Mouse (Mus musculus) forelimb bud, embryonic 11.5 days (tissue): ENCODE results near the gene Fhit.
"Not testable (repeated sequence)": the region's sequence is repeated elsewhere in the genome, so short reads cannot be mapped to it uniquely, and the experiment has no call there.

Source experiments
- DNase-seq: peaks from one replicate; pipeline ENCODE4 v3.0.0-alpha.2; 2012; ENCODE audit warnings: low read depth, low spot score

Fhit gene

DNA sequence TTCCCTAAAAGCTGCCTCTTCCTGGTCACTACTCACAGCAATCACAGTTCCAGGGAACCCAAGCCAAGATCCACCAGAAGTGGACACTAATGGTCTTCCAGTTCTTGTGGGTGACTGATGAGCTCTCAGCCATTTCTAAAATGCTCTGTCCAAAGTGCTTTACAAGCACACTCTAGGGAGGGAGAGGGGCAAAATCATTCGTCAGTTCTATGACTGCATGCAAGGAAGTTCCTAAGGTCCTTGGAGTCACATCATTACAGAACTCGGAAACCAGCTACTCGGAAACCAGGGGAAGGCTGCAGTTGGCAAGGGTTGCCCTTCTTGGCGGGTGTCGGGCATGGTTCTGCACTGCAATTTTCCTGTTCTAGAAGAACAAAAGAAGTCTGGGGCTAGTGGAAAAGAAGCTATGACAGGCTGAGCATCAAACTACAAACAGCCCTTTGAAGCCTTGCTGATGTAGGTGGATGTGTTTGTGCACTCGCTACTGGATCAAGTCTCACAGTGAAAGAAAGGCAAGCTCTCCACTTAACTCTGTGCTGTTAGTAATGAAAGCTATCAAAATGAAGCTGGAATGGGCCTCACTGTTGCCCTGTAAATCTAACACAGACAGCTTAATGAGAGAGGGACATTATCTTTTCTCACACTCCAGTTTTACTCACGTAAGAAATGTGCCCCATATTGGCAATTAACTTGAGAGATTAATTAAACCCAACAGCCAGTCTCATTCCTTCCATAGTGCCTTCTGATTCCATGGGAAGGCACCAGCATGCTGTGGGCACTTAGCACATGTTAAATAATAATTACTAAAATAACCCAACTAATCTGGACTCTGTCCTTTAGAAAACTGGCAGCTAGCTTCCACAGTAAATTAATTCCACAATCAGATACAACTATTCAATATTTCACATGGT is 243.7 kb downstream of the Fhit start:
- DNase-seq = no peak

DNA sequence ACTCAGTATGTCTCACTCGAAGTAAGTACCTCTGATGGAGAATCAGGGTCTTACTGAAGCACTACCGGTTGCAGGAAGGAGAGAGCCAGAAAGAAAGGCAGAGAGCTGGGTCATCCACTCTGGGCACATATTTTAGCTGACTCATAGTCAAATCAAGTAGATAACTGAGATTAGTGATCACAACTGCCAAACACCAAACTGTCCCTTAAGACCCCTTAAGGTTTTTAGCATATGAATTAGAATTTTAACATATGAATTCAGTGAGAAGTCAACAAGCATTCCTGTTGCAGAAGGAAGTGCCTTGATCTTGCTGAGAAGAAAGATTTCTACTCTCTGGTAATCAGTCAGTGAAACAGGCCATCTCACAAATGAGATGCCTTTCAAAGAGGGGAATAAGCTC is 253.8 kb downstream of the Fhit start:
- DNase-seq = no peak

DNA sequence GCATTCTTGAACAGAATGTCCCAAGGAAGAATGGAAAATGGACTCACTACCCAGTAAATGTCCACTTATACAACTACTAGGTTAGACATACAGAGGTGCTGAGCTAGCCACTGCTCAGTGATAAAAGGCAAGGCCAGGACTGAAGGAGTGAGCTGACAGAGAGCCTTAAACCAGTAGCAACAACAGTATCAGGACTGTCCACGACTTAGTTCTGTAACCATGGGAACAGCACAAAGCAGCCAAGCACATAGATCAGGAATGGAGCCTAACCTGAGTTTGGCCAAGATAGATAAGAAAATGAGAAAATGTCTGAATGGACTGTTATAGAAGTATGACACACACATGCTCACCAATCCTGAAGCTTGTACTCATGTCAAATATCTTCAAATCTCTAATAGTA is 279.1 kb downstream of the Fhit start:
- DNase-seq = no peak

DNA sequence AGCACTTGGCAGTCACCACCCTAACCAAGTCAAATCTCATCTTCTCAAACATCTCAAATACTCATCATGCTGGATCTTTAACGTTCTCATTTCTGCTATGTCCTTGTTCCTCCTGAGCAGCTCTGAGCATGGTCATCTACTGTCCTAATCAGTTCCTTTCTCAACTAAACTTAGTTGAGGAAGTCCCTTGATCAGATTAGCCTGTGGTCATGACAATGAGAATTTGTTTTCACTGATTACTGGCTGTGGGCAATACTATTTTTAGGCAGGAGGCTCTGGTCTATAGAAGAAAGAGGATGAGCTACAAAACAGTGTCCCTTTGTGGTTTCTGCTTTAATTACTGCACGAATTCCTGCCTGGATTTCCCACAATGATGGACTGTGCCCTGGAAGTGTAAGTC is 281.1 kb downstream of the Fhit start:
- DNase-seq = no peak

DNA sequence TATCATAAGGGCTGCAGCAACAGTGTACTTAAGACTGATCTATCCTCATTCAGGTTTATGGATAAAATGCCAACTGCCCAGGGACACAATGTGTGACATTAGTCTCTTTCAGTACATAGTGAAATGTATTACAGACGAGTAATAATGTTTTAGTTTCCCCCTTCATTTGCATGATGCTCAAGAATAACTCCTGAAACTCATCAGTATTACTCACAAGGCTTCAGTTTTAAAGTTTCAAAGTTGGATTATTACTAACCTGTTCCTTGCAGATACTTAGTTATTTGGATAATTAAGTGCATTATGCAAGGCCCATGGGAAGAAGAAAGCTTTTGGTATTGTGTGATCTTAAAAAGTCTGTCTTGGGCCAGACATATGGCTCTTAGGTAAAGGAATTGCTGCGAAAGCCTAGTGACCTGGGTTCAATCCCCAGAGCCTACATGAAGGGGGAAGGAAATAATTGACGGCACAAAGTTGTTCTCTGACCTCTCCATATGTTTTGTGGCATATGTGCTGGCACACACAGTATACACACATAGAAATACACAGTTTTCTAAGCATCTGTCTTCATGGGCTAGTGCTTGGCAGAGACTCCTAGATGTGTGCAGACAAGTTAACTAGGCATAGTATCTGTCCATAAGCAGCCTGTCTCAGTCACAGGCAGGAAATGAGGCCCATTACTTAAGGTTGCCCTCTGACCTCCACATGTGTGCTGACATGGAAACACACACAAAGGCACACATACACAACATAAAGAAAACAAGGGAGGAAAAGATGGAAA is 287.1 kb downstream of the Fhit start:
- DNase-seq = peak; percentile 33

DNA sequence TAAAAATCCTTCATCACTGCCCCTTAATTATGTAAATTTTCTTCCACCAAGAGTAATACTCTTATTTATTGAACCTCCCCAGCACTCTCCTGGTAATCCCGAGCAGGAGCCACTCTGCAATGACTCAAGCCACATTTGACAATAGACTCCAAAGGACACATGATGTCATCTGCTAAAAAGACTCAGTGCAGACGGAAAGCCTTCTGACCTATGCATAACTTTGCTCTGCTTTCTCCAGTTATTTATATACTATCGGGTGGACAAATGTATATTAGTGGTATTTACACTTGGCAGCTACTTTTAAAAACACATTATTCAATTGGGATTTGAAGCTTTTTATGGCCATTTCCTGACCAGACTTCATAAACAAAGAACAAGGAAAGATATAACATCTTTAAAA is 304.2 kb downstream of the Fhit start:
- DNase-seq = no peak

DNA sequence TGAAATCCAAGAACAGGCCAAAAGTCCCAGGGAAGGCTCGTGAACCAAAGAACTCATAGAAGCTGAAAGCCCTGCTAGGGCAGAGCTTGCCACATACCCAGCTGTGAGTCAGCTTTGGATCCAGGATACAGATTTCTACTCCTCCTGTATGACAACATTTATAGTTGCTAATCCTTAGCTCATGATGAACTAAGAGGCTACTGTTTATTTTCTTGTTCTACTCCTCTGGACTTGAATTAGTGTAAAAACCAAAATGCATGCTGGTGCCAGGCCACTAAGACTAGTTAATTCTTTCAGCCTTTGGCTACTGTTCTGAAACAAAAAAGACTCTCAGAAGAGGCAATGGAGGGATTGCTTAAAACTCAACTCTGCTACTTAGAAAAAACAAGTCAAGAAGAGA is 309.9 kb downstream of the Fhit start:
- DNase-seq = no peak

DNA sequence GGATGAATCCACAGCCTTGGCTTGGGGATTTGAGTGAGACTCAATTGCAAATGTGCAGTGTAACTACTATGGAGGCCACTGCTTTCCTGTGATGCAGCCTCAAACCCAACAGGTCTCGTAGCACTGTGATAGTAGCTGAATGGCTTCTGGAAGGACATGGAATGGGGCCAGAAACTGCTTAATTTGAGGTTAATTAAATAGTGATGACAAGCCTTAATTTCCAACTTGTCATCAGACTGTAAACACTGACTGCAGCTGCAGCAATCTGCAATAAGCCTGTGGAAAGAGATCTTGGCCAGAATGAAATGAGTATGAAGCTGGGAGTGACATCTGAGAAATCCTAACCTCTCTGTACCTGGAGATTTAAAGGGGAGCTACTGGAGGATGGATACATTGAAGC is 325.8 kb downstream of the Fhit start:
- DNase-seq = no peak

DNA sequence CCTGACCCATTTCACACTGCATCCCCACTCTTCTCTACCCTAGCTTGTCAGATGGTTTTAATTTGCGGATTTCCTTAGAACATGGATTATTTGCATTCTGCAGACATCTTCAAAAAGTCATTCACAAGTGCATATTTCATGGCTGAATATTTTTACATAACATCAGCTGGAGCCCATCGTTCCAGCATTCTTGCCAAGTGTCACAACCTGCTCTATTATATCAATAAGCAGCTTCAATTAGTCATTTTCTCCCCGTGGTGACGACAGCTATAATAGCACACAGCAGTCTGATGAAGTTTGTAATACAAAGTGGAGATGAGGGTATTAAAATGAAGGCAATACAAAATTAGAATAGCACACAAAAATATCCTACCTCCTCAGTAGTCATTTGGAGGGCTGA is 337.0 kb downstream of the Fhit start:
- no peak for DNase-seq

DNA sequence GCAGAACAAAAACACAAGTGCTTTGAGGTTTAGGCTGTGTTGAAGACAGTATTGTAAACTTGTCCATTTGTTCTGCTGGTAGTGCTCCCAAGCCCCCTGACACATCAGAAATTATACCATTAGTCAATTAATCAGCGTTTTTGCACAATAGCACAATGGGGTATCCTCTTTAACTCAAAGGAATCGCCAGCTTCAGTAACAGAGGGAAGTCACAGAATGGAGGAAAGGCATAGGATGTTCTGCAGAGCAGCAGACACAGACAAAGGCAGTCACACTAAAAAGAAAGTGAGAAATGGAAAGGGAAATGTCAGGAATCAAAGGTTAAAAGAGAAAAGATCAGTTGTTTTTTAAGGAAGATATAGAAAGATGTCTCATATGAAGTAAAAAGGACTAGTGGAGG is 348.3 kb downstream of the Fhit start:
- no peak for DNase-seq

DNA sequence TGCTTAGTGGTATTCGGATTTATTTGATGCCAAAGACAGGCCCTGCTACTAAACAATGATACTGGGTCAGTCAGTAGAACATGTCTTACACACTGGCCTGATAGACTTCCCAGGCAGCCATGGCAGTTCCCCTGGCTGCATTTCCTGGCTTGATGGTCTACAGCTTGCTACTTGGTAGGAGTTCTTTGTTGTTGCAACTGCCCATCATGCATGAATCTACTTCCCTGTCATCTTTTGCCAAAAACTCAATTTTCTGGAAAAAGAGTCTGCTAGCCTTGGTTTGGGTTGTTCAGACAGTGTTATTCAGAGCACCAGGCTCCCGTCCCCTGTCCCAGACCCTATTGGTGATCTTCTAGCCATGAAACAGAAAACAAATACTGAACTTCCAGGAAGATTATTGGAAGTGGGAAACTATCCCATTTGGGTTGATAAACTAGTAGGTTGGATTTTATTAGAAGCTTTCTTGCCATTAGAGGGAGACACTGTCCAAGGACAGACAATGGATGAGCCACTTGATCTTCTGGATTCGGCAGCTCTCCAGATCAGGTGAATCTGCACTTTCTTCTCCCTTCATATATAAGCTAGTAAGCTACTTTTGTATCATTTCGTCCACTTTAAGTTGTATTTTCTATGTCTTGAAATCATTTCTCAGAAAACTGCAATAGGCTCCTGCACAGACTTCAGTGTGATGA is 363.2 kb downstream of the Fhit start:
- DNase-seq = no peak

DNA sequence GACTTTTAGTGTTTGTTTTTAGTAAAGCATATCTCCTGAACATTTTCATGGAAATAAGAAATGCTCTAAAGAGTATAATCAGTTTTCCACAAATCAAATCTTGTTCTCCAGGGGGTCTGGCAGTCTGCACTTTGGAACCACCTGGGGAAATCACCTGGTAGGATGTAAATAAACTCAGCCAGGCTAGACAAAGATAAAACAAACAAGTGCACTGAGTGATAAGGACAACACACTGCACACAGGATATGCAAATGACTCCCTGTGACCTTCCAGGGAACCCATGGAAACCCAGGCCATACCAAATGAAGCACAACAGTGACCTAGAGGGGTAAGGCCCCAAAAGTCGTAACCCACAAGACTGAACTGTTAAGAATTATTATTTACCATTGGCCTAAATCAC is 364.2 kb downstream of the Fhit start:
- no peak for DNase-seq

DNA sequence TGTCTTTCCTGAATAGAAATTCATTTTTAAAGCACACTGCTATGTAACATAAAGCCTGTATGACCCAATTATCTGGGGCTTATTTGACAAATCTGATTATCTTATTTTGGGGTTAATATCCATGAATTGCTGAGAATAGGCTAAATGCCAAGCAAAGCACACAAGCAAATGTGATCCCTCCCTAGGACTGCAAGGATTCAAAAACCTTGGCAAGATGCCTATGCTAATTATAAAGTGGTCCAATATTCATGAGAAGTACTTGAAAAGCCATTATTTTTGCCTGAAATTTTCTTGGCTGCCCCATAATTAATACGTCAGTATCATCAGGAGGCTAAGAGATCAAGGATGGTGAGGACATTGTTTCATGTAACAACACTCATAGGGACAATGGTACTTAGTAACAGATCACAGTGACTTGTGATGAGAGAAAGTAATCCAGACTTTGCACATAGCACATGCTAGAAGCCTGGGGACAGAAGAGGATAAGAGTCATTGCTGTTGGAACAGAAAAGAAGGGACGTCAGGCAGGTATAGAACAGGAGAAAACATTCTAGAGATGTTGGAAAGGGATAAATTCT is 366.2 kb downstream of the Fhit start:
- DNase-seq = no peak

DNA sequence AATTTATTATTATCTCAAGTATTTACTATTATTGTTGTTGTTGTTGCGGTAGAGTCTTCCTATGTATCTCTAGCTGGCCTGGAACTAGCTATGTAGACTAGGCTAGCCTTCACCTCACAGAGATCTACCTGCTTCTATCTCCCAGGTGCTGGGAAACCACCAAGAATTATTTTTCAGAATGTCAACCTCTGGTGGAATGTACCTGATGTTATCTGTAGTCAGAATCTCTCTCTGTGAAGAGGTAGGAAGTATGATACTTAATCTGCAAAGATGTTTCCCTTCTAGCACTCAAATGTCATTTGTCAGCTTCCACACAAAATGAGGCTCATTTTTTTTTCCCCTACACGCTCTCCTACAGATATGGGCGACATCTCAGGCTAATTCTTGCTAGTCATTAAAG is 377.9 kb downstream of the Fhit start:
- no peak for DNase-seq

DNA sequence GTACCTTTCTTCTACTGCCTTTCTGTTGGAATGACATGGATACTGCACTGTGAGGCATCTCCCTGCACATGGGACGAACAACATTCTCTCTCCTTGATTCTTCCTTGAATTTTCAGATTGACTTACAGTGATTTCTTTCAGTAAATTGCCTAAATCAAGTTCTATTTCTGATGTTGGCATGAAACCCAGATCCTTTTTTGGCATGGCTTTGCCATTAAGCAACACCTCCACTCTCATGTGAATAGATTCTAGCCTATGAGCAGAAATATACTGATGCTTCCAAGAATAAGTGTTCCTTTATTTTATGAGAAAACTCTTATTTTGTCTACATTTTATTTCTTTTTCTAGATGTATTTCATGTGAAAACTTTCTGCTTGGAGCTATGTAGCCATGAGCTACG is 383.1 kb downstream of the Fhit start:
- DNase-seq = no peak

DNA sequence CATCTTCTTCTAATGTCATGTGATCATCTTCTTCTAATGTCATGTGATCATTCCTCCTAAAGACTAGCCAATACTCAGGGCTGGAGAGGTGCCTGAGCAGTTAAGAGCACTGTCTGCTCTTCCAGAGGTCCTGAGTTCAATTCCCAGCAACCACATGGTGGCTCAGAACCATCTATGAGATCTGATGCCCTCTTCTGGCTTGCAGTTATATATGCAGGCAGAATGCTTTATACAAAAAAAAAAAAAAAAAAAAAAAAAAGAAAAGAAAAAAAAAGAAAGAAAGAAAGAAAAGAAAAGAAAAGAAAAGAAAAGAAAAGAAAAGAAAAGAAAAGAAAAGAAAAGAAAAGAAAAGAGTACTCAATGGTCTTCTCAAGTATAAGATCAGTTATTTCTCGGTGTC is 407.0 kb downstream of the Fhit start:
- not testable (repeated sequence) for DNase-seq

DNA sequence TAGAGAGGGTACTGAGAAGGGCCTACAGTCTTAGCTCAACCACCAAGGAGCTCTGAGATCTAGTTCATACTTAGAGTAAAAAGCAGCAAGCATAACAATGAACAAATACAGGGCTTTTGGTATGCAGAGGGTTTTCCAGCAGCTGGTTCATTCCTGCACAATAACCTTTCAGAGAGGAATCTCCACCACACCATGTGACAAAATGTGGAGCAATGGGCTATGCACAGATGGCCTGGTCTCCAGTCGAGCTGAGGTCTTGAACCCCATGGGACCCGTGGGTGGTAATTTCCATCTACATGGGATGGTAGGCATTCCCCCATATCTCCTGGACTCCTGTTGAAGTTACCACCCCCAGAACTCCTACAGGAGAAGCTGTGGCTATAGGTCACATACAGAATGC is 423.8 kb downstream of the Fhit start:
- DNase-seq = no peak

DNA sequence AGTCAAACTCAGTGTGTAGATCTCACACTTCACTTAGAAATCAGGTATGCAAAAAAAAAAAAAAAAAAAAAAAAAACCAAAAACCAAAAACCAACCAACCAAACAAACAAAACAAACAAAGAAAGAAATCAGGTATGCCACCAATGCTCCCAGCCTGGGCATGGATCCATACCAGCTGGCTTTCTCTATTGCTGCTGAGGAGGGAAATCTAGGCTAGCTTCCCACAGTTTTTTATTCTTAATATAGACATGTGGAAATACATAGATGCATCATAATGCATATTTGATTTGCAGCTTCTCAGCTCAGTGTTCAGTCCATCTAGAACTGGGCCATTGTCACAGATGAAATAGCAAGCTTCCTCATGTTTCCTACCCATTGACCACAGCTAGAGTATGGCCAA is 439.3 kb downstream of the Fhit start:
- no peak for DNase-seq

DNA sequence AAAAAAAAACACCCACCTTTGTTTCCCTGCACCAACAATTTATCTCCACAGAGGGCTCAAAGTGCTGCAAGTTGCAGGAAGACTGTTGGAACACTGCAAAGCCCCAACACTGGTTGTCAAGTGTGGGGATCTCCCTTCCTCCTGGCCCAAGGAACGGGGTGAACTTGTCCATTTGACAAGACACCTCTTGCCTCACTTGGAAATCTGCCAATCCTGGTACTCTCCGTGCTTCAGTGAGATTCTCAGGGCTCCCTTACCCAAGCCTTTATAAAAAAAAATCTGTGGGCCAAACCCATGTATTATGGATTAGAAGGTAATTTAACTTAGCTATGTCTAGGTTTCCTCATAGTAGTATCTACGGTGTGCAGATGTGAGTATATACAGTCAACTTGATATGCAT is 448.9 kb downstream of the Fhit start:
- no peak for DNase-seq

DNA sequence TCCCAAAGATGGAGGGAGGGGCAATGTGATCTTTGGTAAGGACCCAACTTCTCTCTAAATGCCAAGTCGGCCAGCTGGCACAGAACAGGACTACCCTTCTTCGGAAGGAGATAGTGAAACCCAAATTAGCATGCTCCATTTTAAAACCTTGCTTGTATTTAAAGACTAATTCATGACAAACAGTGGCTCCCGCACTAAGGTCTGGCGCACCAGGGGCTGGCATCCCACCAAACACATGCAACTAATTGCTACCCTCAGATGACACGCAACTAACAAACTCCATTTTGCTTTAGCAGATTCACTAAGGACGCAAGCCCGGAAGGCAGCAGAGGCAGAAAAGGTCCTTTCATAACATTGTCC is 449.3 kb downstream of the Fhit start:
- DNase-seq = no peak

DNA sequence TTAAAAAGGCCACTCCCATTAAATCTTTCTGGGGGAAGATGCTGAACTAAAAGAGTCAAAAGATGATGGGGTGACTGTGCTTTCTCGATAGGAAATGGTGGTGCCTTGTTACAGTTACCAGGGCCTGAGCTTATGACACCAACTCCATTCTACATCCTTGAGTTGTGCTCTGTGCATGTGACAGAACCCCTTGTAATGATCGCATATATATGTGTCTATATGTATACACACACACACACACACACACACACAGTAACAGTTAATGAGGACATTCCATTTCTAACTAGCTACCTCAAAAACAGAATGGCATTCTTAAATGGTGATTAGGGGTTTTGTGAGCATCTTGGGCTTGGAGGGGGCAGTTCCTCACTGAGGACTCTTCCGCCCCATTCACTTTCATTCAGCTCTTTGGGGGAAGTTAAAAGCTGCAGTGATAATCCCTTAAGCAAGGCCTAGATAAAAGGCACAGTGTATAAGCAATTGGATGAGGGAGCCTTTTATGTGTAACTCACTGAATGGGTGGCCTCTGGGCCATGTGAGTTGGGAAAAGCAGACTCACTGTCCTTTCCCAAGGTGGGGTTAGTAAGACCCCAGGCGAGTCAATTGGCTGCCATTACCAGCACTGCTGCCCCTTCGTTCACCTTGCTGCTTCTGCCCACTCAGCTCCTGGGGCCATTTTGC is 449.9 kb downstream of the Fhit start:
- no peak for DNase-seq
